Mouse (Mus musculus): ENCODE results near the gene Olfr1265. TPM values are rescaled to one million over a fixed set of nuclear protein-coding genes. Genes with fewer than 3 reads are reported as not detected.

The Olfr1265 gene
- not detected for polyA plus RNA-seq (2015; fragmentation: Illumina TruSeq; extraction: RNeasy Lipid Tissue Mini Kit (QIAGEN cat#74804); ENCODE audit: insufficient read depth, low replicate concordance)

GRCm38 (mm10) chr2:90035037-90035436 lies at the start of gene Olfr1265:
TSS of gene Olfr1265 (plus strand) at chr2:90035337.

GRCm38 (mm10) chr2:89990921-89991320 lies 44.2 kb upstream of the Olfr1265 start, which contains the start of gene Olfr1261:
TSS of gene Olfr1261 (plus strand) at chr2:89991221.

GRCm38 (mm10) chr2:89999845-90000244 lies 35.3 kb upstream of the Olfr1265 start, which contains the start of gene Olfr1262:
TSS of gene Olfr1262 (plus strand) at chr2:90000145.

GRCm38 (mm10) chr2:90011831-90012230 lies 23.3 kb upstream of the Olfr1265 start, which contains the start of gene Olfr1263:
TSS of gene Olfr1263 (plus strand) at chr2:90012131.

GRCm38 (mm10) chr2:90025477-90025876 lies 9.7 kb upstream of the Olfr1265 start, which contains the start of gene Olfr1264:
TSS of gene Olfr1264 (minus strand) at chr2:90025577.

GRCm38 (mm10) chr2:90063494-90063893 lies 28.4 kb downstream of the Olfr1265 start, which contains the start of gene Olfr140:
TSS of gene Olfr140 (minus strand) at chr2:90063594.

Other genes with a start within 250 kb of the Olfr1265 start
- gene Olfr1254, start 241.7 kb upstream of the Olfr1265 start, polyA plus RNA-seq (2015; fragmentation: Illumina TruSeq; extraction: RNeasy Lipid Tissue Mini Kit (QIAGEN cat#74804); ENCODE audit: insufficient read depth, low replicate concordance), result not detected
- gene Olfr1255, start 223.3 kb upstream of the Olfr1265 start, polyA plus RNA-seq (2015; fragmentation: Illumina TruSeq; extraction: RNeasy Lipid Tissue Mini Kit (QIAGEN cat#74804); ENCODE audit: insufficient read depth, low replicate concordance), result not detected
- gene Olfr1256, start 193.8 kb upstream of the Olfr1265 start, polyA plus RNA-seq (2015; fragmentation: Illumina TruSeq; extraction: RNeasy Lipid Tissue Mini Kit (QIAGEN cat#74804); ENCODE audit: insufficient read depth, low replicate concordance), result not detected
- not detected for gene Olfr48, start 187.1 kb upstream of the Olfr1265 start, polyA plus RNA-seq (2015; fragmentation: Illumina TruSeq; extraction: RNeasy Lipid Tissue Mini Kit (QIAGEN cat#74804); ENCODE audit: insufficient read depth, low replicate concordance)
- not detected for gene Olfr1257, start 156.9 kb upstream of the Olfr1265 start, polyA plus RNA-seq (2015; fragmentation: Illumina TruSeq; extraction: RNeasy Lipid Tissue Mini Kit (QIAGEN cat#74804); ENCODE audit: insufficient read depth, low replicate concordance)
- not detected for gene Olfr1258, start 108.0 kb upstream of the Olfr1265 start, polyA plus RNA-seq (2015; fragmentation: Illumina TruSeq; extraction: RNeasy Lipid Tissue Mini Kit (QIAGEN cat#74804); ENCODE audit: insufficient read depth, low replicate concordance)
- not detected for gene Olfr1259, start 86.7 kb upstream of the Olfr1265 start, polyA plus RNA-seq (2015; fragmentation: Illumina TruSeq; extraction: RNeasy Lipid Tissue Mini Kit (QIAGEN cat#74804); ENCODE audit: insufficient read depth, low replicate concordance)
- gene Olfr1260, start 61.0 kb upstream of the Olfr1265 start, polyA plus RNA-seq (2015; fragmentation: Illumina TruSeq; extraction: RNeasy Lipid Tissue Mini Kit (QIAGEN cat#74804); ENCODE audit: insufficient read depth, low replicate concordance), result not detected
- gene Olfr1261, start 44.1 kb upstream of the Olfr1265 start, polyA plus RNA-seq (2015; fragmentation: Illumina TruSeq; extraction: RNeasy Lipid Tissue Mini Kit (QIAGEN cat#74804); ENCODE audit: insufficient read depth, low replicate concordance), result not detected
- gene Olfr1262, start 35.2 kb upstream of the Olfr1265 start, polyA plus RNA-seq (2015; fragmentation: Illumina TruSeq; extraction: RNeasy Lipid Tissue Mini Kit (QIAGEN cat#74804); ENCODE audit: insufficient read depth, low replicate concordance), result not detected
- gene Olfr1263, start 23.2 kb upstream of the Olfr1265 start, polyA plus RNA-seq (2015; fragmentation: Illumina TruSeq; extraction: RNeasy Lipid Tissue Mini Kit (QIAGEN cat#74804); ENCODE audit: insufficient read depth, low replicate concordance), result not detected
- gene Olfr1264, start 9.8 kb upstream of the Olfr1265 start, polyA plus RNA-seq (2015; fragmentation: Illumina TruSeq; extraction: RNeasy Lipid Tissue Mini Kit (QIAGEN cat#74804); ENCODE audit: insufficient read depth, low replicate concordance), result not detected
- gene Olfr140, start 28.3 kb downstream of the Olfr1265 start, polyA plus RNA-seq (2015; fragmentation: Illumina TruSeq; extraction: RNeasy Lipid Tissue Mini Kit (QIAGEN cat#74804); ENCODE audit: insufficient read depth, low replicate concordance), result not detected
- gene Olfr1269, start 86.1 kb downstream of the Olfr1265 start, polyA plus RNA-seq (2015; fragmentation: Illumina TruSeq; extraction: RNeasy Lipid Tissue Mini Kit (QIAGEN cat#74804); ENCODE audit: insufficient read depth, low replicate concordance), result not detected
- gene Olfr32, start 107.0 kb downstream of the Olfr1265 start, polyA plus RNA-seq (2015; fragmentation: Illumina TruSeq; extraction: RNeasy Lipid Tissue Mini Kit (QIAGEN cat#74804); ENCODE audit: insufficient read depth, low replicate concordance), result not detected
- gene Olfr1270, start 117.8 kb downstream of the Olfr1265 start, polyA plus RNA-seq (2015; fragmentation: Illumina TruSeq; extraction: RNeasy Lipid Tissue Mini Kit (QIAGEN cat#74804); ENCODE audit: insufficient read depth, low replicate concordance), result not detected
- not detected for gene Olfr1506, start 189.2 kb downstream of the Olfr1265 start, polyA plus RNA-seq (2015; fragmentation: Illumina TruSeq; extraction: RNeasy Lipid Tissue Mini Kit (QIAGEN cat#74804); ENCODE audit: insufficient read depth, low replicate concordance)
- gene Olfr142, start 222.3 kb downstream of the Olfr1265 start, polyA plus RNA-seq (2015; fragmentation: Illumina TruSeq; extraction: RNeasy Lipid Tissue Mini Kit (QIAGEN cat#74804); ENCODE audit: insufficient read depth, low replicate concordance), result not detected
- not detected for gene Olfr1271, start 235.7 kb downstream of the Olfr1265 start, polyA plus RNA-seq (2015; fragmentation: Illumina TruSeq; extraction: RNeasy Lipid Tissue Mini Kit (QIAGEN cat#74804); ENCODE audit: insufficient read depth, low replicate concordance)